Mouse (Mus musculus): ENCODE measurements at regions not wholly inside any gene's neighbourhood (a gene's known extent, or its start where the extent isn't known, plus 50 kb on each side); places are given as distances from the start of the nearest gene placed in this dataset.

- TF ChIP-seq CTCF (conservative IDR thresholded peaks at IDR 0.05; ENCODE audit: insufficient read depth, insufficient read length, low read depth, low read length) (no peak), POLR2A (IDR thresholded peaks at IDR 0.05; ENCODE audit: low read depth, low read length) (no peak)
Measured at GRCm38 (mm10) chr9:22993531-22993930, 229.3 kb upstream of the Bmper start.

Measured in kidney, adult 2 months (tissue).